12 mouse cellular contexts compared by ENCODE assay signal in genomic region chr1:41892376-41892775, GRCm38 (mm10).
DNase-seq lines count a peak whose midpoint lies in the region; ATAC-seq and TF ChIP-seq lines count a peak whose summit lies in the region.
"Had no signal": no experiment of that assay in that cellular context is flagged by ENCODE, and none has a peak within 500 bp of the region (broad histone marks: within the 10 kb centered on the region; RNA-seq: fewer than 3 reads in every experiment).

No protein-coding gene starts in this region.

- H3K4me1 ChIP-seq in hindbrain, embryonic 12.5 days, result peaks cover 37% of the 10 kb centered on the region
- 0 out of 2 replicates have a peak, but pooled peaks cover 4% of the 10 kb centered on the region for H3K4me1 ChIP-seq in hindbrain, embryonic 11.5 days (replicated peaks; ENCODE audit: control insufficient read depth, insufficient read depth, low read length)
- H3K4me1 ChIP-seq in embryonic facial prominence, embryonic 15.5 days, result peaks cover 24% of the 10 kb centered on the region
- peaks cover 20% of the 10 kb centered on the region for H3K4me1 ChIP-seq in limb, embryonic 14.5 days (ENCODE audit: control insufficient read depth, insufficient read depth, low read length)

- no peak overlapping the region for H3K4me2 ChIP-seq in hindbrain, embryonic 12.5 days (replicated peaks)
- no peak overlapping the region for H3K4me2 ChIP-seq in hindbrain, embryonic 11.5 days (replicated peaks; ENCODE audit: low read depth, low read length)
- H3K4me2 ChIP-seq in embryonic facial prominence, embryonic 15.5 days (replicated peaks), result no peak overlapping the region
- no peak overlapping the region for H3K4me2 ChIP-seq in limb, embryonic 14.5 days (replicated peaks; ENCODE audit: low read depth, low read length, severe bottlenecking)

- no peaks in the 10 kb centered on the region for H3K9me3 ChIP-seq in hindbrain, embryonic 12.5 days (replicated peaks)
- H3K9me3 ChIP-seq in hindbrain, embryonic 11.5 days (ENCODE audit: control insufficient read depth, low read length), result no peaks in the 10 kb centered on the region
- H3K9me3 ChIP-seq in embryonic facial prominence, embryonic 15.5 days (replicated peaks), result no peaks in the 10 kb centered on the region
- H3K9me3 ChIP-seq in limb, embryonic 14.5 days (ENCODE audit: control insufficient read depth, low read length), result no peaks in the 10 kb centered on the region

- H3K36me3 ChIP-seq in hindbrain, embryonic 12.5 days, result no peaks in the 10 kb centered on the region
- H3K36me3 ChIP-seq in hindbrain, embryonic 11.5 days (ENCODE audit: control insufficient read depth, insufficient read depth, low read length), result no peaks in the 10 kb centered on the region
- H3K36me3 ChIP-seq in embryonic facial prominence, embryonic 15.5 days, result no peaks in the 10 kb centered on the region
- no peaks in the 10 kb centered on the region for H3K36me3 ChIP-seq in limb, embryonic 14.5 days (ENCODE audit: control insufficient read depth, insufficient read depth, low read length)

- H3K27ac ChIP-seq in hindbrain, embryonic 12.5 days, result 0 out of 2 replicates have a peak overlapping the region, but pooled peaks have one; percentile 76
- no peak overlapping the region for H3K27ac ChIP-seq in hindbrain, embryonic 11.5 days (ENCODE audit: low read depth, low read length)
- H3K27ac ChIP-seq in embryonic facial prominence, embryonic 15.5 days (replicated peaks), result no peak overlapping the region
- no peak overlapping the region for H3K27ac ChIP-seq in limb, embryonic 14.5 days (replicated peaks; ENCODE audit: low read depth, low read length)

- no peak for DNase-seq in hindbrain, embryonic 11.5 days (ENCODE audit: low spot score)
- peak; percentile 21 for DNase-seq in Muller cell, postnatal 12 days (ENCODE audit: inconsistent ontology term)
- peak; percentile 56 for DNase-seq in limb, embryonic 14.5 days (ENCODE audit: low spot score)
- DNase-seq in B cell, adult 2 months, result no peak
- DNase-seq in yolk sac, embryonic 10.5 days (ENCODE audit: low spot score), result no peak
- DNase-seq: adrenal gland, postnatal 36 days; cerebellum, adult 18-20 months; thymus, adult 18-20 months had no signal

- TF ChIP-seq POLR2A in limb, embryonic 14.5 days (IDR thresholded peaks at IDR 0.05; ENCODE audit: borderline replicate concordance, extremely low read depth, insufficient read depth, insufficient read length), result no peak

- 33% methylated on average over 2 of the region's 2 CpGs for WGBS in hindbrain, embryonic 12.5 days
- WGBS in hindbrain, embryonic 11.5 days, result 48% methylated on average over 2 of the region's 2 CpGs
- 12% methylated on average over 2 of the region's 2 CpGs for WGBS in embryonic facial prominence, embryonic 15.5 days
- 23% methylated on average over 2 of the region's 2 CpGs for WGBS in limb, embryonic 14.5 days

- no peak overlapping the region for H3K9ac ChIP-seq in hindbrain, embryonic 12.5 days
- no peak overlapping the region for H3K9ac ChIP-seq in hindbrain, embryonic 11.5 days (ENCODE audit: low read depth, low read length)
- no peak overlapping the region for H3K9ac ChIP-seq in embryonic facial prominence, embryonic 15.5 days
- H3K9ac ChIP-seq in limb, embryonic 14.5 days (ENCODE audit: low read depth, low read length, severe bottlenecking), result no peak overlapping the region

- ATAC-seq in hindbrain, embryonic 12.5 days (ENCODE audit: low FRiP score), result peak; percentile 27; the same call in 1 of the 2 replicates
- ATAC-seq in hindbrain, embryonic 11.5 days (ENCODE audit: low FRiP score), result no peak
- ATAC-seq in embryonic facial prominence, embryonic 15.5 days (ENCODE audit: insufficient number of reproducible peaks, low FRiP score, low TSS enrichment, low read depth), result peak; percentile 80
- peak; percentile 64 for ATAC-seq in limb, embryonic 14.5 days (ENCODE audit: low FRiP score, low read depth)
- ATAC-seq in activated CD4-positive, CD25-positive, alpha-beta regulatory T cell, adult 4 months, result no peak
- ATAC-seq: CD4-positive, CD25-positive, alpha-beta regulatory T cell, adult 4 months had no signal

- H3K4me3 ChIP-seq in hindbrain, embryonic 12.5 days, result no peak overlapping the region
- H3K4me3 ChIP-seq in hindbrain, embryonic 11.5 days (ENCODE audit: low read depth, low read length), result no peak overlapping the region
- H3K4me3 ChIP-seq in embryonic facial prominence, embryonic 15.5 days (replicated peaks), result no peak overlapping the region
- H3K4me3 ChIP-seq in limb, embryonic 14.5 days (replicated peaks; ENCODE audit: low read length), result no peak overlapping the region

- no peaks in the 10 kb centered on the region for H3K27me3 ChIP-seq in hindbrain, embryonic 12.5 days
- H3K27me3 ChIP-seq in hindbrain, embryonic 11.5 days (ENCODE audit: control insufficient read depth, insufficient read depth, low read length), result no peaks in the 10 kb centered on the region
- no peaks in the 10 kb centered on the region for H3K27me3 ChIP-seq in embryonic facial prominence, embryonic 15.5 days
- H3K27me3 ChIP-seq in limb, embryonic 14.5 days (ENCODE audit: control insufficient read depth, insufficient read depth, low read length), result no peaks in the 10 kb centered on the region

Comparison
In these comparisons a context has a peak if more than half of its experiments do, and no peak if none do; other contexts are left out.
1. ATAC-seq: peak in hindbrain, embryonic 12.5 days (single experiment), embryonic facial prominence, embryonic 15.5 days (single experiment) and limb, embryonic 14.5 days (single experiment); none in hindbrain, embryonic 11.5 days (single experiment) and activated CD4-positive, CD25-positive, alpha-beta regulatory T cell, adult 4 months (single experiment).
2. DNase-seq: peak in Muller cell, postnatal 12 days (single experiment) and limb, embryonic 14.5 days (single experiment); none in hindbrain, embryonic 11.5 days (single experiment), B cell, adult 2 months (0 of 2) and yolk sac, embryonic 10.5 days (single experiment).